Mouse (Mus musculus) brown adipose tissue, adult 24 weeks (tissue): ENCODE data around the gene Ngfr. TPM values are rescaled to one million over a fixed set of nuclear protein-coding genes. Genes with fewer than 3 reads are reported as not detected.

Experiments
- H3K27ac ChIP-seq: fragments of 200-500 bp; replicated peaks from 2 replicates; pipeline ENCODE4 v1.5.1; 2012; ENCODE audit warnings: low read depth, mild to moderate bottlenecking, low read length
- H3K4me1 ChIP-seq: fragments of 200-500 bp; 2 replicates; pipeline ENCODE4 v1.6.1; 2012; ENCODE audit warnings: low read length, mixed read lengths; ENCODE audit not compliant: control insufficient read depth, insufficient read depth, insufficient read length
- H3K4me3 ChIP-seq: fragments of 200-500 bp; 2 replicates; pipeline ENCODE4 v1.5.1; 2012; ENCODE audit warnings: low read depth, mild to moderate bottlenecking, low read length, moderate library complexity; ENCODE audit not compliant: insufficient read depth
- polyA plus RNA-seq: library from polyadenylated mRNA; stranded (reverse); fragments of >200 nt; gene quantifications from 2 replicates; pipeline ENCODE4 v1.2.4, GENCODE M21; 2012; ENCODE audit not compliant: missing spikeins, insufficient read depth, insufficient read length

Ngfr gene
- polyA plus RNA-seq, 1 experiment, result 0.67 TPM

GRCm38 (mm10) chr11:95563849-95564248 is 23.7 kb downstream of the Ngfr start:
- Histone ChIP-seq H3K4me1 (no peaks in the 10 kb centered on the region), H3K27ac (no peak overlapping the region), H3K4me3 (no peak overlapping the region)

- no peak overlapping the region for H3K4me3 ChIP-seq
- no peaks in the 10 kb centered on the region for H3K4me1 ChIP-seq
- H3K27ac ChIP-seq, result no peak overlapping the region
Observed at GRCm38 (mm10) chr11:95560773-95561172, 26.8 kb downstream of the Ngfr start.

GRCm38 (mm10) chr11:95559761-95560160 is 27.8 kb downstream of the Ngfr start:
- Histone ChIP-seq H3K4me3 (no peak overlapping the region), H3K27ac (no peak overlapping the region), H3K4me1 (no peaks in the 10 kb centered on the region)

GRCm38 (mm10) chr11:95557719-95558118 is 29.8 kb downstream of the Ngfr start:
- Histone ChIP-seq H3K4me1 (no peaks in the 10 kb centered on the region), H3K4me3 (no peak overlapping the region), H3K27ac (no peak overlapping the region)

- Histone ChIP-seq H3K4me3 (no peak overlapping the region), H3K27ac (no peak overlapping the region), H3K4me1 (no peaks in the 10 kb centered on the region)
Observed at GRCm38 (mm10) chr11:95557032-95557431, 30.5 kb downstream of the Ngfr start.

- H3K27ac ChIP-seq, result no peak overlapping the region
- H3K4me1 ChIP-seq, result no peaks in the 10 kb centered on the region
- no peak overlapping the region for H3K4me3 ChIP-seq
Observed at GRCm38 (mm10) chr11:95555279-95555678, 32.3 kb downstream of the Ngfr start.

- Histone ChIP-seq H3K4me3 (no peak overlapping the region), H3K27ac (no peak overlapping the region), H3K4me1 (no peaks in the 10 kb centered on the region)
Observed at GRCm38 (mm10) chr11:95550301-95551021, 37.1 kb downstream of the Ngfr start.

GRCm38 (mm10) chr11:95546021-95546782 is 41.3 kb downstream of the Ngfr start:
- Histone ChIP-seq H3K4me3 (no peak overlapping the region), H3K4me1 (no peaks in the 10 kb centered on the region)

GRCm38 (mm10) chr11:95544546-95545327 is 42.8 kb downstream of the Ngfr start:
- no peaks in the 10 kb centered on the region for H3K4me1 ChIP-seq
- no peak overlapping the region for H3K4me3 ChIP-seq
- H3K27ac ChIP-seq, result no peak overlapping the region

More at GRCm38 (mm10) chr11:95546021-95546782, 41.3 kb downstream of the Ngfr start:
- no peak overlapping the region for H3K27ac ChIP-seq

GRCm38 (mm10) chr11:95540637-95541385 is 46.7 kb downstream of the Ngfr start:
- H3K4me3 ChIP-seq, result no peak overlapping the region
- H3K4me1 ChIP-seq, result 0 out of 2 replicates have a peak, but pooled peaks cover 3% of the 10 kb centered on the region
- H3K27ac ChIP-seq, result no peak overlapping the region

GRCm38 (mm10) chr11:95538378-95539104 is 49.0 kb downstream of the Ngfr start:
- Histone ChIP-seq H3K27ac (no peak overlapping the region), H3K4me1 (0 out of 2 replicates have a peak, but pooled peaks cover 3% of the 10 kb centered on the region), H3K4me3 (no peak overlapping the region)

- 0 out of 2 replicates have a peak, but pooled peaks cover 1% of the 10 kb centered on the region for H3K4me1 ChIP-seq
- H3K27ac ChIP-seq, result no peak overlapping the region
- H3K4me3 ChIP-seq, result no peak overlapping the region
Observed at GRCm38 (mm10) chr11:95533484-95534160, 53.9 kb downstream of the Ngfr start.

- H3K4me3 ChIP-seq, result no peak overlapping the region
- H3K4me1 ChIP-seq, result no peaks in the 10 kb centered on the region
- H3K27ac ChIP-seq, result no peak overlapping the region
Observed at GRCm38 (mm10) chr11:95532353-95533072, 55.0 kb downstream of the Ngfr start.
